Mouse (Mus musculus) lung, postnatal 36 days (tissue): ENCODE measurements at regions not wholly inside any gene's neighbourhood (a gene's known extent, or its start where the extent isn't known, plus 50 kb on each side); places are given as distances from the start of the nearest gene placed in this dataset.
A peak's percentile ranks its signal among the peaks of the same experiment; 100 is the strongest.
"Not testable (repeated sequence)": the region's sequence is repeated elsewhere in the genome, so short reads cannot be mapped to it uniquely, and the experiment has no call there.

Source experiments
- DNase-seq: peaks from one replicate; pipeline ENCODE4 v3.0.0; 2022; ENCODE audit warnings: mixed read lengths

DNA sequence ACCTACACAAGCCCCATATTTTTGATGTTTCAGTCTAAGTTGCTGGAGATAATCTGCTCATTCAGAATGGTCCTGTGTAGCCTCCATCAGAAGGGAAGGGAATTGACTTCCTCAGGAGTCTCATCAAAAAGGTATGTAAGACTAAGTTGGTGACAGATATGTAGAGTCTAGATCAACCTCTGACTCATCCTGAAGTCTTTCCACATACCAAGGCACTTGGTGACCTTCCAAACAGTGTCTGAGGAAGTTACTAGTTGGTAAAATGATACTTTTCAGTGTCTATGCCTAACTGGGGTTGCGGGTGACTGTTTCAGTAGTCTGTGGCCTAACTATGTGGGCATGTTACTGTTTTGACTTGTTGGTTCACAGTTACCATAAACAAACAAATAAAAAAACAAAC is 133.0 kb upstream of the Plcb4 start:
- DNase-seq = no peak

DNA sequence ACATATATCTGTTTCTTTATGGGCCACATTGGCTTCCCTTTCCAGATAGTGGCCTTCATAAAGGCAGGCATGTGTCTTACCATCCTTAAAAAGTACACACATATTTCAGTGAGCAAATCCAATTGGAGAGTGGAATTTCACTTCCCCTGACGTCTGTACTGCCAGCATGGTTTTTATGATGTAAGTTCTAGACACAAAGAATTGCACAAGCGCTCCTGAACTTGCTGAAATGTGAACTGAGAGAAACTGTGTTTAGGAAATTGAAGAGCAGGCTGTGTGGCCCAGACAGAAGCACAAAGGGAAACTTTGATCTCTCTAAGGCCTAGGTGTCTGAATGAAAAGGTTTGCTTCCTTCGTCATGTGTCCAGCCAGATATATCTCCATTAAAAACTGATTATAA is 129.2 kb upstream of the Plcb4 start:
- DNase-seq = no peak

GRCm38 (mm10) chr2:135536303-135536871 is 122.4 kb upstream of the Plcb4 start:
- no peak for DNase-seq

GRCm38 (mm10) chr2:135538022-135538421 is 120.8 kb upstream of the Plcb4 start:
- peak; percentile 20 for DNase-seq

DNA sequence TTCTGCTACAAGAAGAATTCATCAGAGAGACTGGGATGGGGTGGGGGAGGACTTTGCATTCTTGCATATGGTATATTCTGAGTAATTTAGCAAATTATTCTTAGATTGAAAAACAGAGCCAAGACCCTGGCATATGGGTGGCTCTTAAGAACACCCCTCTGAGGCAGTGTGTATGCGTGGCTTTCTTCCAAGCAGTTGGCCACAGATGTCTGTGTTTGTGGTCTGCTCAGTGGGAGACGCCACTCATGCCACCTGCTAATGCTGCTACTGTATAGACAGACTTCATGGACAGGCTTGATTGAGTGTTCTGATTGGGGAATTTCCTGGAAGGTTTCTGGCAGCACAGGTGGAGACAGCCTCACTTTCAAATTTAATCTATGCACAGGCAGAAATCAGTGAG is 117.8 kb upstream of the Plcb4 start:
- no peak for DNase-seq

- DNase-seq = no peak
Measured at GRCm38 (mm10) chr2:135541930-135542329, 116.9 kb upstream of the Plcb4 start.

DNA sequence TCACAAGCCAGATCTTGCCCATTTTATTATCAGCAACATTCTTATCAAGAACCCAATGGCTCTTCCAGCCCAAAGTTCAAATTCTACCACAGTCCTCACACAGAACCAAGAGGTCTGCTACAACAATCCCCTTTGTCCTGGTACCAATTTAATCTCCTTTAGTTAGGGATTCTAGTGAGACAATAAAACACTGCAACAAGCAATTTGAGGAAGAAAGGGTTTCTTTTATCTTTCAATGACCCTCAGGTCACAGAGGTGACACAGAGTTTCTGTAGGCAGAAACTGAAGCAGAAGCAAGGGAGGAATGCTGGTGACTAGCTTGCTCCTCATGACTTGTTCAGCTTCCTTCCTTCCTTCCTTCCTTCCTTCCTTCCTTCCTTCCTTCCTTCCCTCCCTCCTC is 113.9 kb upstream of the Plcb4 start:
- no peak for DNase-seq

GRCm38 (mm10) chr2:135547966-135548365 is 110.8 kb upstream of the Plcb4 start:
- DNase-seq = no peak

DNA sequence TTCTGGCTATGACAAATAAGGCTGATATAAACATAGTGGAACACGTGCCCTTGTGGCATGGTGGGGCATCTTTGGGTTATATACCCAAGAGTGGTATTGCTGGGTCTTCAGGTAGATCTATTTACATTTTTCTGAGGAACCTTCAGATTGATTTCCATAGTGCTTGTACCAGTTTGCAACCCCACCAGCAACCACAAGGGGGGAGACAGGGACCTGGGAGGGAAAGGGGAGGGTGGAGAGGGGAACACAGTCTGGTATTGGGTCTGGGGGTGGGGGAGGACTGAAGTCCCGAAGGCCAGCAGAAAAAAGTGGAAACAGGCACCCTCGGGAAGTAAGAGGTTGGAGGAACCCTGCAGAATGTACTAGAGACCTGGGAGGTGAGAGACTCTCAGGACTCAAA is 105.8 kb upstream of the Plcb4 start:
- peak; percentile 31 for DNase-seq

DNA sequence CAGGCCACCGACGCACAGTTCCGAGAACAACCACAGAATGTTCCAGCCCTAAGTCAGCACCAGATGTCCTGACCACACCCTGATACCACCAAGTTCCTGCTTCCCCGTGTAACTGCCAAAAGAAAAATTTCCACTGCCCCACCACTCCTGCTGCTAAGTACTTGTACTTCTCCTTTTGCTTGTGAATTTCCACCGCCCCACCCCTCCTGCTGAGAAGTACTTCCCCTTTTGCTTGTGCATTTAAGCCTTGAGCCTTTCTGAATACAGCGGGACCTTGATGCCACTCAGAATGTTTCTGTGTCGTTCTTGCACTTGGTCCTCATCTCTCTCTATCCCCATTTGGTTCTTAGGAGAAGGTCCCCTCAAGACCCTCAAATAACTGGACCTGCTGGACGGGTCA is 100.8 kb upstream of the Plcb4 start:
- not testable (repeated sequence) for DNase-seq

DNA sequence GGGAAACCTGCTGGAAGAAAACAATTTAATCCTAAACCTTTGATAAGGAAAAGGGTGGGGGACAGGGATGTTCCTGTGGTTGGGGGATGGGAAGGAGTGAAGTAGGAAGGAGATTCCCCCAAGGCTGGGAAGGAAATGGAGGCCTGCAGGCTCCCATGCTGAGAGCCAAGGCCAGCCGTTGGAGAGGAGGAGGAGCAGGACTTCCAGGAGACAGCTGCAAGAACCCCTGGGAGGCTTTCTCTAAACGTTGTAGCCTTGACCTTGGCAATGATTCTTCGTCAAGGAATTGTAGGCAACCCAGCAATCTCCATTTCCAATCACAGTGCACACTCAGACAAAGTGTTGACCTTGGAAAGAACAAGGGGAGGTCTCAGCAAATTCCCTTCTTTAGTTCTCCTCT is 99.5 kb upstream of the Plcb4 start:
- DNase-seq = peak; percentile 25

DNA sequence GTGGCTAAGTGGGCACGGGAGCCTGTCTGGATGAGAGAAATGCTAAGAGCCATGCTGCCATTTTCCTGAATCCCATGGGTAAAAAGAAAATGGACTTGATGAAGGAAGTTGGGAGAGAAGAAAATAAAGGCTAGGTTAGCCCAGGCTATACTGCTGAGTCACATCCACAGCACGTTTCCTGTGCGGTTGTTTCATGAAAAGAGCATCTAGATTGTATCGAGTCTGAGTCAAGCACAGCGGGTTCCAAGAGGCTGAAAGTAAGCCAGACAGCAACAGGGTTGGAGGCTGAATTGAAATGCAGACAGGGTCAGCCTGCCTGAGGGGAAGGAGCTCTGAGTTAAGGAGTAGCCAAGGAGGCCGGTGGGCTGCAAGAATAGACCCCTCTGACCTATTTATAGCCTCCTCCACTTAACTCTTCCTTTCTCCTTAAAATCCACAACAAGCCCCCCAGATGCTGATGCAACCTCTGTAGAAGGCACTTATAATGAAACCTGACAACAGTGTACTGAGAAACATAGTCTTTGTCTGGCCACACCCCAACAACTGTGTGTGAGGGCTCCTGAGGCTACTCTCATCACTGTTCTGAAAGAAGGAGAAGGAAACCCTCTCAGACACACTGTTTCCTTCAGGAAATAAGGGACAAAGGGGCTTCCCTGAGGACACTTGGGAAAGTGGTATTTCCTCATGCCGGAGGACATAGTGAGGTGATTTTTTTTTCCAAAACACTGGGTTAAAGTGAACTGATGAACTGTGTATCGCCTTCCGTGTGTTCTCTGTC is 98.7 kb upstream of the Plcb4 start:
- peak; percentile 52 for DNase-seq

GRCm38 (mm10) chr2:135560856-135561255 is 98.0 kb upstream of the Plcb4 start:
- no peak for DNase-seq

GRCm38 (mm10) chr2:135561716-135562115 is 97.1 kb upstream of the Plcb4 start:
- DNase-seq = peak; percentile 90

- DNase-seq = peak; percentile 91
Measured at GRCm38 (mm10) chr2:135562140-135562890, 96.5 kb upstream of the Plcb4 start.

- no peak for DNase-seq
Measured at GRCm38 (mm10) chr2:135564231-135564630, 94.6 kb upstream of the Plcb4 start.

GRCm38 (mm10) chr2:135568350-135568749 is 90.5 kb upstream of the Plcb4 start:
- no peak for DNase-seq

DNA sequence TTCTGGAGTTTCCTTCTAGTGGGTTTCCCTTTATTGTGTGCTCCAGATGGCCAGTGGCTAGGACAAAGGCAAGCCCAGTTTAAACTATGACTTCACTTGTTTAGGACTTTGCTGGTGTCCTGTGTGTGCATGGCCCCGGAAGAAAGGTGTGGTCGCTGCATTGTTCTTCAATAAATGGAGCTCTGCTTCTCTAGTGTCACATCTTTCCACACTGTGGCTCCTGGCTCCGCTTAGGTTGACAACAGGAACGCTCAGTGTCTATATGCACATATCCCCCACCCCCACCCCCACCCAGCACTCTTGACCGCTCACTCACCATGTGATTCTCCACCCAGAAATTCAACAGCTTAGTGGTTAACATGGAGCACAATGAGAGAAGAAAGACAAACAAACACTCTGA is 87.2 kb upstream of the Plcb4 start:
- peak; percentile 76 for DNase-seq

DNA sequence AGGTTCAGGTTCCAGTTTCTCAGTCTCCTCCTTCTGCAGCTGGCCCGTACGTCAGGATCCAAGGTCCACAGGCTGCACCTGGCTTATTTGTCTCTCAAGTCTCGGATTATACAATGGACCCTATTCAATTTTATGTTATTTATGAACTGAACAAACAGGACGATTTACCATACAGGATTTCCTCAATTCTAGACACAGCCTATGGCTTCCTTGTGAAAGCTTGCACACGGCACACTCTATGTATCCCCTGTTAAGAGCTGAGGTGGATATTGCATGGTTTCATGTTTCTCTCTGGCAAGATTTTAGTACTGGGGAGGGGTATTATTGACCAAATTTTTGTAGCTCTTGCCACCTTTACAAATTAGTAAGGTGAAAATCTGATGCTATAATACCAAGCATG is 81.6 kb upstream of the Plcb4 start:
- no peak for DNase-seq

DNA sequence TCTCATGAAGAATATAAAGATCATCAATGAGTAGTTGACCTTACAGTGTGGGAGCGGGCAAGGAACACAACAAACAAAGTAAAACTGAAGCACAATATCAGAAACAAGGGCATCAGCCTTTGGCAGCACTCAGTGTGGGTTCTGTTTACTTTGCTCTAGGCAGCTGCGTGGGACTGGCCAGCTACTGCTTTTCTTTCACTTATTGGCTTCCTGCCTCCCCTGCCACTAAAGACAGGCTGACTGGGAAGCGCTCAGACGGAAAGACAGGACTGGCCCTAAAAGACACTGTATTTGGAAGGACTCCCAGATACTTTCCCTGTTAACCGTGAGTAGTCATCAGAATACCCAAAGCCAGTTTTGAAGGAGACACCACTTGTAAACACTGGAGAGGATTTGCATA is 80.7 kb upstream of the Plcb4 start:
- DNase-seq = peak; percentile 70

- DNase-seq = no peak
Measured at GRCm38 (mm10) chr2:135579514-135579913, 79.3 kb upstream of the Plcb4 start.

DNA sequence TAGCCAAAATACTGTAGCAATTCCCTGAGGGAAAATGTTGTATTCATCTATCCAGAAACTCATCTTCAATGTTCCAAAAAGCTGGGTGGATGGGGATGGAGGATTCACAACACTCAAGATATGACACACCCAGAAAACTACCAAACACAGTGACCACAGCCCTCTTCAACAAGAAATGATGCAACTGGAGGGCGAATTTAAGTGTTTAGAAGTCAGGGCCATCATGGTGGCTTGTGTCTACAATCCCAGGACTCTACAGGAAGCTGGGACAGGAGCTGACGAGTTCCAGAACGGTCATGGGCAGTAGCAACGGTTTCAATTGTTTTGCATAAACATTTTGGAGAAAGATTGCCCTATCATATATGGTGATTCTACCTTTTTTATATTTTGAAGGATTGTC is 78.8 kb upstream of the Plcb4 start:
- DNase-seq = no peak

- DNase-seq = no peak
Measured at GRCm38 (mm10) chr2:135582341-135582740, 76.5 kb upstream of the Plcb4 start.

GRCm38 (mm10) chr2:135606306-135606705 is 52.5 kb upstream of the Plcb4 start:
- DNase-seq = no peak
